Mouse (Mus musculus) kidney, adult 2 months (tissue): ENCODE measurements around the gene C1ra. TPM values are rescaled to one million over a fixed set of nuclear protein-coding genes. Genes with fewer than 3 reads are reported as not detected.
A peak's percentile ranks its signal among the peaks of the same experiment; 100 is the strongest.

Experiments
- DNase-seq: peaks from one replicate; pipeline ENCODE4 v3.0.0; 2021
- H3K27ac ChIP-seq: fragments of 200-500 bp; 2 replicates; pipeline ENCODE4 v1.5.1; 2012; ENCODE audit warnings: low read depth, low read length, control low read depth, inconsistent platforms; ENCODE audit not compliant: insufficient read depth
- H3K27me3 ChIP-seq: fragments of 200-500 bp; replicated peaks from 2 replicates; pipeline ENCODE4 v1.6.1; 2012; ENCODE audit warnings: mild to moderate bottlenecking, moderate library complexity, low read length, inconsistent platforms; ENCODE audit not compliant: control insufficient read depth, insufficient read depth
- H3K36me3 ChIP-seq: fragments of 200-500 bp; 2 replicates; pipeline ENCODE4 v1.6.1; 2012; ENCODE audit warnings: mild to moderate bottlenecking, moderate library complexity, low read length, inconsistent platforms; ENCODE audit not compliant: control insufficient read depth, insufficient read depth
- H3K4me1 ChIP-seq: fragments of 200-500 bp; 2 replicates; pipeline ENCODE4 v1.6.1; 2011; ENCODE audit warnings: low read length; ENCODE audit not compliant: control insufficient read depth, insufficient read depth
- H3K4me3 ChIP-seq: fragments of 200-500 bp; 2 replicates; pipeline ENCODE4 v1.5.1; 2011; ENCODE audit warnings: mild to moderate bottlenecking, low read depth, low read length, control low read depth; ENCODE audit not compliant: insufficient read depth
- CTCF ChIP-seq: fragments of 200-500 bp; conservative IDR thresholded peaks from 2 replicates; pipeline ENCODE4 v1.5.1; 2011; ENCODE audit warnings: low read depth, mild to moderate bottlenecking, control low read depth, low read length, moderate library complexity, mixed read lengths; ENCODE audit not compliant: insufficient read depth, insufficient read length
- POLR2A ChIP-seq: fragments of 200-500 bp; IDR thresholded peaks from one replicate; pipeline ENCODE4 v1.6.1; 2011; ENCODE audit warnings: low read depth, low read length, control low read depth
- WGBS: fragments of 180-500 bp; shearing (Covaris S2); methylation state at CpG from one replicate; pipeline ENCODE4 v1.1.7; 2018; 5-methylcytosine and 5-hydroxymethylcytosine counted together
- polyA plus RNA-seq: library from polyadenylated mRNA; depleted of rRNA; stranded (reverse); fragments of >200 nt; gene quantifications from 2 replicates; pipeline ENCODE4 v1.2.3, GENCODE M21; 2012

Gene C1ra
- polyA plus RNA-seq, 1 experiment, result 24.8 TPM

- H3K27me3 ChIP-seq, result no peaks in the 10 kb centered on the region
- no peak overlapping the region for H3K4me3 ChIP-seq
- no peak for TF ChIP-seq POLR2A
- no peak overlapping the region for H3K27ac ChIP-seq
- DNase-seq, result no peak
- 52% methylated on average over 2 of the region's 2 CpGs for WGBS
- H3K4me1 ChIP-seq, result peaks cover 9% of the 10 kb centered on the region; the same call in 1 of the 2 replicates
- H3K36me3 ChIP-seq, result no peaks in the 10 kb centered on the region
Measured at GRCm38 (mm10) chr6:124487509-124487908, 24.7 kb upstream of the C1ra start.

GRCm38 (mm10) chr6:124488952-124489351 is 23.3 kb upstream of the C1ra start:
- Histone ChIP-seq H3K4me3 (no peak overlapping the region), H3K4me1 (peaks cover 12% of the 10 kb centered on the region; the same call in 1 of the 2 replicates), H3K27me3 (no peaks in the 10 kb centered on the region), H3K36me3 (no peaks in the 10 kb centered on the region), H3K27ac (no peak overlapping the region)
- TF ChIP-seq CTCF (no peak), POLR2A (no peak)
- DNase-seq, result no peak
- 75% methylated on average over 4 of the region's 4 CpGs for WGBS

- no peak overlapping the region for H3K4me3 ChIP-seq
- no peaks in the 10 kb centered on the region for H3K27me3 ChIP-seq
- TF ChIP-seq CTCF, result no peak
- no peak for TF ChIP-seq POLR2A
- H3K27ac ChIP-seq, result no peak overlapping the region
- DNase-seq, result no peak
- peaks cover 6% of the 10 kb centered on the region; the same call in 1 of the 2 replicates for H3K4me1 ChIP-seq
- WGBS, result 78% methylated on average over 6 of the region's 6 CpGs
- H3K36me3 ChIP-seq, result no peaks in the 10 kb centered on the region
Measured at GRCm38 (mm10) chr6:124491427-124491826, 20.8 kb upstream of the C1ra start.

GRCm38 (mm10) chr6:124492842-124493561 is 19.2 kb upstream of the C1ra start, which contains the start of gene C1rl:
C1rl (plus strand) TSS chr6:124493113.
- no peaks in the 10 kb centered on the region for H3K36me3 ChIP-seq
- peaks cover 6% of the 10 kb centered on the region; the same call in 1 of the 2 replicates for H3K4me1 ChIP-seq
- DNase-seq, result peak; percentile 94
- WGBS, result 8% methylated on average over 4 of the region's 4 CpGs
- H3K27ac ChIP-seq, result peak within 1 kb of the TSS; percentile 71
- peak within 1 kb of the TSS; percentile 4; the same call in 1 of the 2 replicates for H3K4me3 ChIP-seq
- TF ChIP-seq CTCF, result peak; percentile 87
- no peak for TF ChIP-seq POLR2A
- H3K27me3 ChIP-seq, result no peaks in the 10 kb centered on the region

- peak overlapping the region; percentile 32 for H3K27ac ChIP-seq
- 56% methylated on average over 5 of the region's 5 CpGs for whole genome bisulfite sequencing
- DNase-seq, result peak; percentile 37
Measured at GRCm38 (mm10) chr6:124493886-124494285, 18.3 kb upstream of the C1ra start.

GRCm38 (mm10) chr6:124496054-124496453 is 16.2 kb upstream of the C1ra start:
- H3K36me3 ChIP-seq, result no peaks in the 10 kb centered on the region
- TF ChIP-seq POLR2A (no peak), CTCF (no peak)
- peaks cover 9% of the 10 kb centered on the region; the same call in 1 of the 2 replicates for H3K4me1 ChIP-seq
- no peak for DNase-seq
- 89% methylated on average over 5 of the region's 5 CpGs for WGBS
- H3K27ac ChIP-seq, result no peak overlapping the region
- H3K27me3 ChIP-seq, result no peaks in the 10 kb centered on the region
- no peak overlapping the region for H3K4me3 ChIP-seq

More at GRCm38 (mm10) chr6:124493886-124494285, 18.3 kb upstream of the C1ra start:
- H3K4me1 ChIP-seq, result peaks cover 6% of the 10 kb centered on the region; the same call in 1 of the 2 replicates
- H3K4me3 ChIP-seq, result no peak overlapping the region
- no peaks in the 10 kb centered on the region for H3K27me3 ChIP-seq
- no peaks in the 10 kb centered on the region for H3K36me3 ChIP-seq
- TF ChIP-seq POLR2A, result no peak
- TF ChIP-seq CTCF, result no peak

GRCm38 (mm10) chr6:124499914-124500566 is 12.2 kb upstream of the C1ra start:
- Histone ChIP-seq H3K36me3 (no peaks in the 10 kb centered on the region), H3K4me3 (no peak overlapping the region), H3K27ac (no peak overlapping the region), H3K4me1 (0 out of 2 replicates have a peak, but pooled peaks cover 2% of the 10 kb centered on the region), H3K27me3 (no peaks in the 10 kb centered on the region)
- TF ChIP-seq CTCF, result no peak
- TF ChIP-seq POLR2A, result no peak
- WGBS, result 42% methylated on average over 10 of the region's 10 CpGs
- peak; percentile 64 for DNase-seq
